Mouse (Mus musculus): Measurements from ENCODE around the gene Rab11fip4. TPM values are rescaled to one million over a fixed set of nuclear protein-coding genes. Genes with fewer than 3 reads are reported as not detected.
A peak's percentile ranks its signal among the peaks of the same experiment; 100 is the strongest.

The Rab11fip4 gene
- total RNA-seq, 2 experiments from 2014 or later = 200 to 210 TPM

DNA sequence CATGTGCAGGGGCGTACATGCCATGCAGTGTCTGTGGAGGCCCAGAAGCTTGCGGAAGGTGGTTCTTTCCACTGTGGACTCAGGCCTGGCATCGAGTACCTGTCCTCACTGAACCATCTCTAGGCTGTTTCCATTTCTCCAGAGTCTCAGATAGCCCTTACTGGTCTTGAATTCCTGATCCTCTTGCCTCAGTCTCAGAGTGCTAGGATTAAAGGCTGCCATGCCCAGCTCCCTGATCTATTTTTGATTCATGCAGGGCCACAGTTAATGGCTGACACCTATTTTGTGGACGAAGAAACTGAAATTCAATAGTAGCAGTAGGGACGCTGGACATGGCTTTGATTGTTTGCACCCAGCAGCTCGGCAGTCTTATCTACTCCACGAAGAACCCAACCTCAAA is 110.5 kb downstream of the Rab11fip4 start:
- intact Hi-C loops (cut with DNase I) = no loop called here
- no peak for DNase-seq (ENCODE audit: low spot score in 2 of 2)

- intact Hi-C loops (cut with DNase I) = loop anchor here (2.0 kb wide), 1 partner anchor 219 kb away; no protein-coding TSS in a partner anchor
- DNase-seq (ENCODE audit: low spot score in 2 of 2) = no peak
Measured at GRCm38 (mm10) chr11:79702092-79702491, 111.1 kb downstream of the Rab11fip4 start.

- intact Hi-C loops (cut with DNase I) = loop anchor here (2.0 kb wide), 1 partner anchor 217 kb away; no protein-coding TSS in a partner anchor
- DNase-seq (ENCODE audit: low spot score in 2 of 2) = peak; percentile 44 to 47
Measured at GRCm38 (mm10) chr11:79703452-79703851, 112.4 kb downstream of the Rab11fip4 start.

- DNase-seq (ENCODE audit: low spot score in 2 of 2) = peak; percentile 59 to 68
- intact Hi-C loops (cut with DNase I) = loop anchor here (2.0 kb wide), 1 partner anchor 217 kb away; no protein-coding TSS in a partner anchor
Measured at GRCm38 (mm10) chr11:79703885-79704291, 112.9 kb downstream of the Rab11fip4 start.

- DNase-seq (ENCODE audit: low spot score in 2 of 2) = peak; percentile 95 to 98
- intact Hi-C loops (cut with DNase I) = no loop called here
Measured at GRCm38 (mm10) chr11:79704318-79705150, 113.5 kb downstream of the Rab11fip4 start.

- intact Hi-C loops (cut with DNase I) = no loop called here
- no peak for DNase-seq (ENCODE audit: low spot score in 2 of 2)
Measured at GRCm38 (mm10) chr11:79707084-79707483, 116.1 kb downstream of the Rab11fip4 start.

GRCm38 (mm10) chr11:79710868-79711765 is 120.1 kb downstream of the Rab11fip4 start:
- DNase-seq (ENCODE audit: low spot score in 2 of 2) = peak; percentile 51 to 78
- intact Hi-C loops (cut with DNase I) = loop anchor here (1.0 to 5.0 kb wide), 2 partner anchors 81 to 208 kb away; no protein-coding TSS in a partner anchor

DNA sequence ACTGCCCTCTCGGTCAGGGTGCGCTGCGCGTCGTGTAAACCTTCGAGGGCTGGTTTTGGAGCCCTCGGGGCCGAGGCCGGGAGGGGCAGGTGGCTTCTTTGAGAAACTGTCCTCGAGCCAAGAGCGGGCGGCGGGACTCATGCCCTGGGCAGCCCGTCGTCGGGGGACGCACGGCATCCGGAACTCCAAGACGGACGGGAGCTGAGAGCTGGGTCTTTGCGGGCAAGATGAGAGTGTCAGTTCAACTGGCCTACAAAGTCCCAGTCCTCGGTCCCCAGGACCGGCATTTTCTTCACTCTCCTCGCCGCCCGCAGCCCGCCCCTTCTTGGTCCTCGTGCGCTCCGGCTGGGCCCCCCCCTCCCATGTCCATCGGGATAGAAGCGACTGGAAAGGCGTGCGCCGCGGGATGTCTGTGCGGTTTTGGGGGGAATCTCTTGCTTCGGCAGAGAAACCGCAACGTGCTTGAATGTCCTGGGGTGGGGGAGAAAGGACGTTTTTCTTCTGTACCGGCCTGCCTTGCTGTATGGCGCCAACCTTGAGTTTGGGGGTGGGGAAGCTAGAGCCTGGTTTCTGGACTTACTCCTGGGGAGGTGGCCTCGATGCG is 120.9 kb downstream of the Rab11fip4 start:
- DNase-seq (ENCODE audit: low spot score in 2 of 2) = no peak
- intact Hi-C loops (cut with DNase I) = loop anchor here (1.0 to 5.0 kb wide), 2 partner anchors 80 to 207 kb away; no protein-coding TSS in a partner anchor

DNA sequence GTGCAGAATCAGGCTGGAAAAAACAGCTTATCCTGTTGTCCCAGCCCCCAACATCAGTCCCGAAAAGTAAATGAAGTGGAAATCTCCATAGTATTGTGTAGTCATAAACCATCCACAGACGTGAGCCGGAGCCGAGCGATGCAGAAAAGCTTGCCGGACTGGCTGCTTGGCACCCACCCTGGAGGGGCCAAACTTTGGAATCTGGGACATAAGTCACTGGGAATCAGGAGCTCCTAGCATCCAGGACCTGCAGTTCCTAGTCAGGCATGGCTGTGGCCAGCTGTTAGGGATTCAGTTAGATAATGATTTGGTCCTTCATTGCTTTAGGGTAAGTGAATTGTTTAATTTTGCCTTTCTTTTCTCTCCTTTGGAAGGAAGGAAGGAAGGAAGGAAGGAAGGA is 122.2 kb downstream of the Rab11fip4 start:
- intact Hi-C loops (cut with DNase I) = loop anchor here (5.0 kb wide), 1 partner anchor 79 kb away; no protein-coding TSS in a partner anchor
- DNase-seq (ENCODE audit: low spot score in 2 of 2) = no peak

GRCm38 (mm10) chr11:79713678-79714077 is 122.7 kb downstream of the Rab11fip4 start:
- no peak for DNase-seq (ENCODE audit: low spot score in 2 of 2)
- intact Hi-C loops (cut with DNase I) = loop anchor here (5.0 kb wide), 1 partner anchor 79 kb away; no protein-coding TSS in a partner anchor

GRCm38 (mm10) chr11:79714082-79714742 is 123.2 kb downstream of the Rab11fip4 start:
- intact Hi-C loops (cut with DNase I) = loop anchor here (5.0 kb wide), 1 partner anchor 78 kb away; no protein-coding TSS in a partner anchor
- no peak for DNase-seq (ENCODE audit: low spot score in 2 of 2)

DNA sequence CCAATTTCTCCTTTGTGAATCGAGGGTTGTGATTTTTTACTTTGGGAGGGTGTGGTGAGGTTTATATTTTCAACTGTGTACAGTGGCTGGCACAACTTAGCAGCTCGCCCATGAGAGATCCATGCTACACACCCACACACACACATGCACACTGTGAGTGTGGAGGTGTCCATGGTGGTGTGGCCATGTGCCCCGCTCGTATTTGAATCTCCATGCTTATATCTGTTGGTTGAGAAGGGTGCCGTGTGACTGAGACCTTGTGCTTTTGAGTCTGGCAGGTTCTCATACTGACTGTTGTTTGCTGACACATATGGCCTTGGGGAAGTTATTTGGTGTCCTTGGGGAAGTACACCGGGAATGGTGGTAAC is 123.7 kb downstream of the Rab11fip4 start:
- intact Hi-C loops (cut with DNase I) = loop anchor here (5.0 kb wide), 1 partner anchor 78 kb away; no protein-coding TSS in a partner anchor
- DNase-seq (ENCODE audit: low spot score in 2 of 2) = no peak

GRCm38 (mm10) chr11:79715316-79715715 is 124.3 kb downstream of the Rab11fip4 start:
- DNase-seq (ENCODE audit: low spot score in 2 of 2) = no peak
- intact Hi-C loops (cut with DNase I) = no loop called here

- intact Hi-C loops (cut with DNase I) = no loop called here
- DNase-seq (ENCODE audit: low spot score in 2 of 2) = no peak
Measured at GRCm38 (mm10) chr11:79715733-79716452, 124.9 kb downstream of the Rab11fip4 start.

GRCm38 (mm10) chr11:79716453-79716749 is 125.4 kb downstream of the Rab11fip4 start:
- DNase-seq (ENCODE audit: low spot score in 2 of 2) = no peak
- intact Hi-C loops (cut with DNase I) = no loop called here

- intact Hi-C loops (cut with DNase I) = no loop called here
- no peak for DNase-seq (ENCODE audit: low spot score in 2 of 2)
Measured at GRCm38 (mm10) chr11:79717271-79717670, 126.3 kb downstream of the Rab11fip4 start.

DNA sequence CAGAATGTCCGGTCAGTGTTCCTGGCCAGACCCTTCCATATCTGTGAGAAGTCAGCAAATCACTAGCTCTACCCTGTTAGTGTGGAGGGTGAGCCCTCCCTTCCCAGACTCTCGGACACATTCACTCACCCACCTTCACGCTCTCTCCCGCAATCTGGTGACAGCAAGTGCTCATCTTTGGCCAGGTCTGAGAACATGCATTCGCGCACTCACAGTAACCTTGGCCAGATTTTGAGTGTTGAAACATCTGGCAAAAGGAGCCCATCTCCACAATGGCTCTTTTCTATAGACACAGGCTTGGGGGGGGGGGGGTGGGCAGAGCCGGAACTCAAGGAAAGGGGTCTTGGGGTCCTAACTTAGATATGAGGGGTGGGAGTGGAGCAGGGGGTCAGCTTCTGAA is 126.8 kb downstream of the Rab11fip4 start:
- DNase-seq (ENCODE audit: low spot score in 2 of 2) = no peak
- intact Hi-C loops (cut with DNase I) = no loop called here

DNA sequence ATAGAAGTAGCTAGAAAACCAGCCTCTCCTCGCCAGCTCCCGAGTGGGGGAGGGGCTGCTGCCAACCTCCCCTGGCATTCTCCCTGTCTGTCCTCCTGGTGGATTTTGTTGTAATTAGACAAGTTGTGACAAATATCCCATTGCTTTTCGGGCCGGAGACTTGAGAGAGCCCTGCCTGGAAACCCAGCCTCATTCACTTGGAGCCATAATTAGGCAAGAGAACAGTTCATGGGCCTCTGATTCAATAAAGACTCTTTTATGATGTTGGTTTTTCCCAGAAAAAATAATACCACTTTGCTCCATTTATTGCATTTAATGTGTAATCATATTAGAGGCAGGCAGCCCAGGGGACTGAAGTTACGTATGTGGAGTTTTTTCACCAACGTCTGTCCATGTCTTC is 127.2 kb downstream of the Rab11fip4 start:
- intact Hi-C loops (cut with DNase I) = no loop called here

More for the DNA sequence above, 127.2 kb downstream of the Rab11fip4 start:
- no peak for DNase-seq (ENCODE audit: low spot score in 2 of 2)

All from left cerebral cortex, postnatal 14 days (tissue).